Mouse (Mus musculus) brain, embryonic 14.5 days (tissue): Measurements from ENCODE around the gene Castor1.

Experiments used
- CTCF ChIP-seq: fragments of 200-500 bp; IDR thresholded peaks from 2 replicates; pipeline ENCODE4 v1.5.1; 2012; ENCODE audit warnings: inconsistent platforms, mild to moderate bottlenecking, moderate library complexity, borderline replicate concordance; ENCODE audit not compliant: insufficient read depth, insufficient read length; ENCODE audit errors: extremely low read depth
- POLR2A ChIP-seq: fragments of 200-500 bp; IDR thresholded peaks from 2 replicates; pipeline ENCODE4 v1.6.1; 2012; ENCODE audit warnings: mild to moderate bottlenecking, inconsistent platforms, borderline replicate concordance; ENCODE audit not compliant: poor library complexity, insufficient read depth, insufficient read length, severe bottlenecking; ENCODE audit errors: extremely low read depth

DNA sequence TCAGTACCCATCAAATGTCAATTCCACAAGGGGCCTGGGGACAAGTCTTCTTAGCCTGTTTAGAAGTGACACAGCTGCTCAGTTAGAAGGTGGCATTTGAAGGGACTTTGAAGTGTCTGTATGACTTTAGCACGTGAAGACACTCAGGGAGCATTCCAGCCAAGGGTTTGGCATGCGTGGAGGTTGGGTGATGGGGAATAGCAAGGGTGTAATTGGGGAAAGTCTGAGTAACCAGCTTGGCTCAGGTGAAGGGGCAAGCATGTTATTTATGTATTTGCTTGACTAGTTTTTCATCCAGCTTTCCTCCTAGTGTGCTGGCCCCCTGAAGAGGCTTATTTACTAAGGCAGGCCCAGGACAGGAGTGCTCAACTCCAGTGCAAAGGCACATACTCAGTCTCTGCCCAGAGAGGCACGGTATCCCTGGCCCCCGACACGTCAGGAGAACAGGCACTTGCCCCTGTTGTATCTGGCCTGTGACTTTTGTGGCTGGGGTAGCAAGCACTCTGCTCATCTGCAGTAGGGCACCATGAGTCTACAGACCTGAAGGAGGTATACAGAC lies 12.8 kb upstream of the Castor1 start:
- TF ChIP-seq POLR2A (no peak), CTCF (no peak)
